Mouse (Mus musculus) left cerebral cortex, postnatal 25 days (tissue): ENCODE results near the gene Ap3b1. TPM values are rescaled to one million over a fixed set of nuclear protein-coding genes. Genes with fewer than 3 reads are reported as not detected.

Experiments
- microRNA-seq, 2 experiments: library from miRNA; unstranded; fragments of <30 nt; microRNA quantifications; one replicate each; pipeline ENCODE4 v1.2.0; 2022
- total RNA-seq, 2 experiments: library from RNA; stranded (reverse); gene quantifications; 2 replicates each; pipeline ENCODE4 v1.2.3; 2021

Gene Ap3b1
- total RNA-seq, 2 experiments from 2014 or later: 43.2 to 43.9 TPM

Small RNAs within 50 kb of the gene (microRNA-seq; reads per million reads assigned to microRNA genes)
- 0 to 0.25 reads per million in 2 experiments for gene Gm25109

Other genes with a start within 250 kb of the Ap3b1 start
- gene Scamp1, start 73.1 kb upstream of the Ap3b1 start, total RNA-seq: 100 to 1,000 TPM; 181 to 184 TPM